Mouse (Mus musculus) erythroblast, adult 5-6 weeks (primary cell): Measurements from ENCODE around the gene Spint2. TPM values are rescaled to one million over a fixed set of nuclear protein-coding genes. Genes with fewer than 3 reads are reported as not detected.
A peak's percentile ranks its signal among the peaks of the same experiment; 100 is the strongest.

Experiments
- ATAC-seq: replicated peaks from 2 replicates; pipeline ENCODE4 v1.8.0; 2016; ENCODE audit warnings: moderate number of reproducible peaks, mild to moderate bottlenecking, moderate TSS enrichment, inconsistent platforms; ENCODE audit not compliant: poor library complexity, low FRiP score, severe bottlenecking
- total RNA-seq, 2 experiments: library from RNA; stranded (forward) in 1 of 2; stranded (reverse) in 1 of 2; fragments of 150-400 nt in 1 of 2; fragments of 200-764, 138-1000 nt in 1 of 2; gene quantifications; 2 replicates each; pipeline versions ENCODE4 v1.2.3 to v1.2.4; 2015 to 2017; ENCODE audit warnings: low replicate concordance in 2 of 2

Spint2 gene
- total RNA-seq (2015; ENCODE audit: low replicate concordance) (15.5 and 18.8 TPM in 2 replicates), total RNA-seq (2017; ENCODE audit: low replicate concordance) (6.8 and 7.6 TPM in 2 replicates)

DNA sequence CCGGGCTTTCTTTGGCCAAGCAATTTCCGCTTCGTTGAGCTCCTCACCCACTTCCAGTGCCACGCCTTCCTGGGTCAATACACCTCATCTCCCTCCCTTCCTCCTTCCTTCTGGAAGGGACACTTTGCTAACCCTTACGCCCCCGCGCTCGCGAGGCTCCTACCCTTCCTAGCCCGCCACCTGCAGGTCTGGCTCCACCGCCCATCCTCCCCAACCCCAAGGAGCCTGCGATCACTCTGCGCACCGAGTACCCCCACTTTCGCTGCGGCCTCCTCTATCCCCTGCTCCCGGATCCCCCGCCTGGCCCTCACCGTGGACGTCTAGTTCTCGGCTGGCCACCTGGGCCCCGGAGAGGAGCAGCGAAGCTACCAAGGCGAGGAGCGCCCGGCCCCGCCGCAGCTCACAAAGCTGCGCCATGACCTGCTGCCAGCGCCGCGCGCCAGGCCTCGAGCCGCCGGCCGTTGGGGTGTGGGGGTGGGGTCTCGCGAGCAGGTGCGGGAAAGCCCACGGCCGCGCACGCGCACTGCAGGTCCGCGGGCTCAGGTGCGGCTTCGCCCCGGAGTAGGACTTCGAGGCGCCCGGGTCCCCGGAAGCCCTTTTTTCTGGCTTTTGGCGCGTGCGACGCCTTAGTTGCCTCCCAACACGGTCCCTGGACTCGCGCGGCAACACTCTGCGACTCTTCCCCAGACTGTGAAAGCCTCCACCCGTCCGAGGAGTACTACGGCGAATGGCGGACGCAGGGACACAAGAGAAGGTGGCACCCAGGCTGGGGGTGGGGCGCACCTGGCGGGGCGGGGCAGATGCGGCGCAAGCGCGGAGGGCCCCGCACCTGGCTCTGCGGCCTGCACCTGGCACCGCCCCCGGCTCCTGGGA lies at the start of gene Spint2:
TSS of gene Spint2 (minus strand) at position 712 of the 873 bp plus-strand sequence.
- ATAC-seq = no peak

DNA sequence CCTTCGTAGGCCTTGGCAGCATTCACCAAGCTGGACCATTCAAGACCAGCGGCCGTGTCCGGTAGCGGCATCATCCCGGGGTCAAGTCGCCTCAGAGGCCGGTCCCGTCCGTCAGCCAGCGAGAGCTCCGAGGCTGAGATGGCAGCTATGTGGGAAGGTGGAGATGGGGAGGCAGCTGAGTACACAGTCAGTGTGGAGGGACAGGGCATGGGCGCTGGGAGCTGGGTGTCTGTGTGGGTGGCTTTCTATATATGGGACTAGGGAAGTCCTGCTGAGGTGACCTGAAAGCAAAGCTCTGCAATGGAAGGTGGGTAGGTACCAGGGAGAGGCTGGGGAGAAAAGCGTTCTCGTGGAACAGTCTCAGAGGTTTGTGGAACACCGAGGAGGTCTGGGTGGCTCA lies 47.3 kb upstream of the Spint2 start:
- ATAC-seq = no peak

DNA sequence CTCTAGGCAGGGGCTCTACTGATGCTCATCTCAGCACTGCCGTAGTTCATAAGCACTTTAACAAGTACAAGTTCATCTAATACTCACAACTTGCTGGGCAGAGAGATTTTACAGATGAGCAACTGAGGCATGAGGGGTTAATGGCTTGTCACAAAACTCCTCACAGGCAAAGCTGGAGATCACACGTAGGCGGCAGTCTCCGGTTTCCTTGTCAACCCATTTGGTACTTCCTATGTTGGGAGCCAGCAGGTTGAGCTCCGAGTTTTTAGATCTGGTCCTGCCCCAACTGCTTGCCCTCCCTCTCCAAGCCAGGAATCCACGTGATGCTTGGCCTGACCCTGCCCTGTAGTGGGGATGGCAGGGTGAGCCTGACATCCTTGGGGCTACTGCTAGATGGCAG lies 45.4 kb upstream of the Spint2 start:
- ATAC-seq = no peak

DNA sequence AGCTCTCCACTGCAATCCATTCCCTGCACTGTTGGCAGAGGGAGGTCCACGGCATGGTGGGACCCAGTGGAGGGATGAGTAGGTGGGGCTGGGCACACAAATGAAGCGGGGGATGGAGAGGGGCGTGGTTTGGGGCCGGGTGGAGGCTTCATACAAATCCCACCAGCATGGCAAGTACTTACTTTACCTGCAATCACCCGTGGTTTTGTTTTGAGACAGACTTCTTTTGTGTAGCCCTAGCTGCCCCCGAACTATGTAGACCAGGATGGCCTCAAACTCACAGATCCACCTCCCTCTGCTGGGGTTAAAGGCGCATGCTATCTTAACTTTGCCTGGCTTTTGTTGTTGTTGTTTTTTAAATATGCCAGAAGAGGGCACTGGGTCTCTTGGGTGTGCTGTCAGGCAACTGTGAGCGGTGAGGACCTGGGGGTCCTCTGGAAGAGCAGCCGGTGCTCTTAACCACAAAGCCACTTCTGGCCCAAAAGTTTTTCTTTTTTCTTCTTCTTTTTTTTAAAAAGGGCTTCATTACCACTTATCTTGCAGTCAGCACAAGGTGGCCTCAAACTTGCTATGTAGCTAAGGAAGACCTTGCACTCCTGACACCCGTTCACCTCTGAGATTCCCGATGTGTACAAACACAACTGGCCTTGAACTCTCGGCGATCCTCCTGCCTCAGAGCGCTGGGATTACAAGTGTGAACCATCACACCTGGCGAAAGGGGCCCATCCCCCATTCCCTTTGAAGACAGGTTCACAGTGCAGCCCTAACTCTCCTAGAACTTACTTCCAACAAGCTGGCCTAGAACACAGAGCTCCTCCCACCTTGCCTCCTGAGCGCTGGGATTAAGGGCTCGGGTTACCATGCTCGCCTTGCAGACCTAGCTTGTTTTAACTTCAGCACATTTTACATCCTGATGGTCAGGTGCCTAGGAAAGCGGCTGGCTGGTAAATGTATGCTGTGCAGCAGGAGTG lies 37.9 kb upstream of the Spint2 start:
- ATAC-seq = no peak

DNA sequence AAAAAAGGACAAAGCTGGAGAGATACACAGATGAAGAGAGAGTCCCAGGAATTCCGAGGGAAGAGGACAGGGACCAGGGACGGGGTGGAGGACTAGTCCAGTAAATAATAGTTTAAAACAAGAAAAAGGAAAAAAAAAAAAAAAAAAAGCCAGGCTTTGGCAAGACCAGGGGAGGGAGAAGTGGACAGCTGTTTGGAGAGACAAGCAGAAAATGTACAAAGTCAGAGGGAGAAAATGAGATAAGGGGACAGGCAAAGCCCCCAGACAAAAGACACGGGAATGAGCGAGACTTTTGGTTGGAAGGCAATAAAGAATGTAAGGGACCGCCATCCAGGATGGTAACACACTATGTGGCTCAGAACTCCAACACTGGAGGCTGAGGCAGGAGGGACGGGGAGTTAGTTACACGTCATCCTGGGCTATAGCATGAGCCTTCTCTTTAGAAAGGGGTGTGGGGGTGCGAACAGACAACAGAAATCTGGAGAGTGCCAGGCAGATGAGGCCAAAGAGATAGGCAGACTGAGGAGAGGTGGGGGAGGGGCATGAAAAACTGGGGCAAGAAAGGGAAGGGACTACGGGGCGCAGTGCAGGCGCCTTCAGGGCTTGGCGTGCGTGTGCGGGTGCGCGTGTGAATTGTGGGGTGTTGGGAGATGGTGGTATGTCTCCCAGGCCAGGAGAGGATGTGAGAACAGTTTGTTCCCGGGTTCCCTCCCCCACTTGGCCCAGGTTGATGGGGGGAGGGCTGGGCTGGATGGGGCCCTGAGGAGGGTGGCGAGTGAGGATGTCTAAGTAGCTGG lies 36.6 kb upstream of the Spint2 start:
- no peak for ATAC-seq

DNA sequence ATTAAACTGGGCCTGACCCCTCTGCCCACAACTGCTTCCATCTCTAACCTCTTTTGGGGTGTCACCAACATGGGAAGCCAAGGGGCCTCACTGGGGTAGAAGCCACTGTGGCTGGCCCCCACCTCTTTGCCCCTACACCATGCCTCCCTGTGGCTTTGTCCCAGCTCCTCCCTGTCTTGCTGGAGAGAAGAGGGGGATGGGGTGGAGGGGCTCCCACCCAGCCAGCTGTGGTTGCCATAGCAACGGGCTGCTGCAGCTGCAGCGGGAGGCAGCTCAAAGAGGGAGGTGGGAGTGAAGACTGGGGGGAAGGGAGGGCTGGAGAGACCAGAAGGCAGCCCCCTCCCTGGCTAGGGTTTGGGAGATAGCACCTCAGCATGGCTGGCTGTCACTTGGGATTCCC lies 35.8 kb upstream of the Spint2 start:
- no peak for ATAC-seq

DNA sequence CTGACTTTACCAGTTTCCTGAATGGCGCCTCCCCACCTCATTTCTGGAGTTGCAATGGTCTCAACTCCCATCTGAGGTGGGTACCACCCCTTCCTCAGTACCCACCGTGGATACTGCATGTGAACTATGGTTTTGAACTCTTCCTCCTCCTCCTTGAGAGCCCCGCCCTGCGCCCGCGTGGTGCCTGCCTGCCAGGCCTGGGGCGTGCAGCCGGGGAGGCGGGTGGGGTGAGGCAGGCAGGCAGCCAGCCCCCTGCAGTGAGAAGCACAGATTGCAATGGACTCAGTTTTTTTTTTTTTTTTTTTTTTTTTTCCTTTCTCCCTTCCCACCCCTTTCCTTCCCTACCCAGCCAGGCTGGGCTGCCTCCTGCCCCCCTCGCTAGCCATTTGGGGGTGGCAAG lies 35.3 kb upstream of the Spint2 start:
- ATAC-seq = no peak

DNA sequence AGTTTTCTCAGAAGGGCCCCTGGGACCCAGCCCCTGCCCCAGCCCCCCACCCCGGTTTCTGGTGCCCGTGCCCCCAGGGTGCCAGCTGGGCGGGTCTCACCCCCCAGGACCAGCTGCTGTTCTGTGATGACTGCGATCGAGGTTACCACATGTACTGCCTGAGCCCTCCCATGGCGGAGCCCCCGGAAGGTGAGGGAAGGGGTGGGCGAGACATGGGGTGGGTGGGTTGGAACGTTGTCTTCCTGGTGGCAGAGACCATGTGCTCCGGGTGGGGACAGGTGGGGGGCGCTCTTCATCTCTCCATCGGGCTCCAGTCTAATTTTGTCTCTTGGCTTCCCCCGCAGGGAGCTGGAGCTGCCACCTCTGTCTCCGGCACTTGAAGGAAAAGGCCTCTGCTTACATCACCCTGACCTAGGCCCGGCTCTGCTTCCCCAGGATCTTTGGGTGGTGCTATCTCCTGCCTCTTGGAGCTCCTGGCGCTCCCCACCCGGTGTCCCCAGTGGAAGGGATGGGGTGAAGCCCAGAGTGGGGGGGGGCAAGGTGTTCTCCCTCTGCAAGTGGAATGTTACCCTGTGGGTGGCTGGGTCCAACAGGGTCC lies 34.5 kb upstream of the Spint2 start:
- ATAC-seq = no peak

DNA sequence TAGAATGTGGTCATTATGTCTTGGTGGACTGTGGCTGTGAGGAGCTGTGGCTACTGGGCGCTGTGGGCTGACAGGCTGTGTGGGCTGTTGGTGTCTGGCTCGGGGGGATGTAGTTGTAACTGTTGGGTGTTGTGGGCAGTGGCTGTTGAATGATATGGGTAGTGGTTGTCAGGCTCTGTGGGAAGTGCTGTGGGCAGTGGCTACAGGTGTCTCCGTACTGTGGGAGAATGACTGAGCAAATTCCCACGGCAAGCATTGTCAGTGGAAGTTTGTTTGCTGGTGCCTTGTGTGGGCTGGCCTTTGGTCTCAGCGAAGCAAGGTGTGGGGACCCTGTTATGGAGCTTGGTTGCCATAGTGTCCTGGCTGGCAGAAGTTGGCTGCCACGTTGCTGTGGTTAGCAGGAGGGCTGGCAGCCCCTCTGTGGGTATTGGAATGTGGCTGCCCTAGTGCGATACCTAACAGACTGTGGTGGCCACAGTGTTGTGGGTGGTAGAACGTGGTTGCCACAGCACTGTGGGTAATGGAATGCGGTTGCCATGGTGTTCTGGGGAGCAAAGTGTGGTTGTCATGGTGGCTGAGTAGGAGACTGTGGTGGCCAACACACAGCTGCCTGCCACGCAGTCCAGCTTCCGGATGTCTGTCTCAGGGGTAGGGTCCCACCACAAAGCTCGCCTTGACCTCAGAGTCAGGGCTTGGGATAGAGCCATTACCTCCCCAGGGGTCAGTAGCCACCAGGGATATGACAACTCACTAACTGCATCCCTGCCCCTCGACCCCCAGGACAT lies 33.3 kb upstream of the Spint2 start:
- ATAC-seq = no peak

DNA sequence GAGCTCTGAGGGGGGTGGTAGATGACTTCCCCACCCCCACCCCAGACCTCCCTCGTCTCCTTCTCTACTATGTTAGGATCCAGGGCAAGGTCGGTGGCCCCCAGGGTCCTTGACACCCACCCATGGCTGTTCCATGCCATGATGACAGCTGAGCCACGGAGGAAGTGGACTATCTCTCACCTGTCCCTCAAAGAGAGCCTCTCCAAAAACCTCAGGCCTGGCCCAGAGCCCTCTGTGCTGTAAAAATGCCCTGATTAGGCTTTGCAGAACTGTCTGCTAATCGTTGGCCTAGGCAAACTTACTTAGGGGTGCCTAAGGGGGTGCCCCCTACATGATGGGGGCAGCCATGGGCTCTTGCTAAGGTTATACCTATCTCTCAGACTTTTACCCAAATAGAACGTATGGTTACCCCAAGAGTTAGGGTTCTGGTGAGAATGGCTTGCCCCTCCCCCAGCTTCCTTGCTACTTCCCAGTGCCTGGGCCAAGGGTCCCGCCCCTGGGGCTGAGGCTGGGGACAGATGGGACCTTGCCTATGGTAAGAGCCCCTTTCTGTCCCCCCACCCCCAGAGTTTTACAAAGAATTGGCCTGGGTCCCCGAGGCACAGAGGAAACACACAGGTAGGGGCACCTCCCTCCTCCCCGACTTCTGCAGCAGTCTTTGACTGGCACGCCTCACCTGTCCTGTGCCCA lies 32.0 kb upstream of the Spint2 start:
- no peak for ATAC-seq

DNA sequence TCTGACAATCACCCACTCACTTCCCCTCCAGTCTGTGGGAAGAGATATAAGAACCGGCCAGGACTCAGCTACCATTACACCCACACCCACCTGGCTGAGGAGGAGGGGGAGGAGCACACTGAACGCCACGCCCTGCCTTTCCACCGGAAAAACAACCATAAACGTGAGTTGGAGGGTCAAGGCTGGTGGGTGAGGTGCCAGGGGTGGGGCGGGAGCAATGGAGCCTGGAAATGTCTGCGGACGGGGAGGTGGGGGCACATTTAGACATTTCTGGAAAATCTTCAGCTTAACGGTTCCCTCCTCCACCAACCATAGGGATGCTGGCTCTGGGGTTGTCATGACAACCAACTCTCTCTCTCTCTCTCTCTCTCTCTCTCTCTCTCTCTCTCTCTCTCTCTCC lies 31.3 kb upstream of the Spint2 start:
- no peak for ATAC-seq

DNA sequence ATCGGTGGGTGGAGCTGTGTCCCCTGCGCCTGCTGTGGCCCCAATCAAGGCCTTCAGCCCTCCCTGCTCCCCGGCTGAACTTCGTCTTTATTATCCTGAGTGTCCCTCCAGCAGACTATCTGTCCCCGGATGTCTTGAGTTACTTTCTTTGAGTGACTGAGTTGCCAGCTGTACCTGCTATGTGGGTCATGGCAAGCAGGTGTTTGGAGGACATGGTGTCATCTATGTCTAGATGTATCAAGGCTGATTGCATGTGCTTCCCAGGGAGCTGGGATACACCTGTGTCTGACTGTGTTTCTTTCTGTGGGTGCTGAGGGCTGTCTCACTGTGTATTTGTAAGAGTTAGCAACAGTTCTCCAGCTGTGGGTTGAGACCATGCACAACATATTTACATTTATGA lies 28.0 kb upstream of the Spint2 start:
- no peak for ATAC-seq

DNA sequence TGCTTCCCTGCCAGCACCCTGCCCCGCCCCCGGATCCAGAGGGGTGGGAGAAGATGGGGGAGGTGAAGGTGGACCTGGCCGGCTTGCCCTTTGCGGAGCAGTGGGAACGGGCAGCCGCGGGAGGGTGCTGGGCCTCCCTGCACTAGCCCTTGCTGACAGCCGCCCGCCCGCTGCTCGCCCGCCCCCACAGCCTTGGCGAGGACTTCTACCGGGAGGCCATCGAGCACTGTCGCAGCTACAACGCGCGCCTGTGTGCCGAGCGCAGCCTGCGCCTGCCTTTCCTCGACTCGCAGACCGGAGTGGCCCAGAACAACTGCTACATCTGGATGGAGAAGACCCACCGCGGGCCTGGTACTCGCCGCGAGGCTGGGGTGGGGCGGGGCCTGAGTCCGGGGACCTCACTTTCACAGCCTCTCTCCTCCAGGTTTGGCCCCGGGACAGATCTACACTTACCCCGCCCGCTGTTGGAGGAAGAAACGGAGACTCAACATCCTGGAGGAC lies 27.6 kb upstream of the Spint2 start:
- no peak for ATAC-seq

DNA sequence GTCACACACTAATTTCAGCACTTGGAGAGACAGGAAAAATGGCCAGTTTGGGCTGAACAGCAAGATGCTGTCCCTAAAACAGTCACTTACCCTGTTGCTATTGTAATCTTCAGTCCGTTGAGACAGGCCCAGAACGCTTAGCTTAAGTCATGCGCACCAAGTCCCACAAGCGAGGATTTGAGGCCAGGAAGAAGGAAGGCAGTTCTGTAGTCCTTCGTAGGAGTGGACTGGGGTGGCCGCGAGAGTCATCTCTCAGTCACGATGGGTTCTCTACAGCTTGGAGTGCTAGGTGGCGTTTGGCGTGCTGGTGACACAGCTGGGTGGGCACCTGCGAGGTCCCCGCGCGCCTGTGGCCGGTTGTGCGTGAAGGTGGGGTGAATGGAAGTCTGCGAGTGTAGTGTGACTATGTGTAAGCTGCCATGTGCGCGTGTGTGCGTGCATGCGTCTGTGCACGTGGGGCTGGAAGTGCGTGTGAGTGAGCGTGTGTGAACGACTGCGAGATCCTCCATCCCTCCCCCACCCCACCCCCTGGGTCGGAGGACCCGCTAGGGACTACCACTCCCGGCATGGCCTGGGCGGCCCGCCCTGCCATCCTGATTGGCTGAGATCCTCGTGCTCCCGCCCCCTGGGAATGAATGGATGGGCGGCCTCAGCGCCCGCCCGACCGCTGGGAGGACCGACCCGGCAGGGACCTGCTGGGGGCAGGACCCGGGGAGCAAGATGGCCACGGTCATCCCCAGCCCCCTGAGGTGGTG lies 25.8 kb upstream of the Spint2 start:
- peak; percentile 46; the same call in 1 of the 2 replicates for ATAC-seq

DNA sequence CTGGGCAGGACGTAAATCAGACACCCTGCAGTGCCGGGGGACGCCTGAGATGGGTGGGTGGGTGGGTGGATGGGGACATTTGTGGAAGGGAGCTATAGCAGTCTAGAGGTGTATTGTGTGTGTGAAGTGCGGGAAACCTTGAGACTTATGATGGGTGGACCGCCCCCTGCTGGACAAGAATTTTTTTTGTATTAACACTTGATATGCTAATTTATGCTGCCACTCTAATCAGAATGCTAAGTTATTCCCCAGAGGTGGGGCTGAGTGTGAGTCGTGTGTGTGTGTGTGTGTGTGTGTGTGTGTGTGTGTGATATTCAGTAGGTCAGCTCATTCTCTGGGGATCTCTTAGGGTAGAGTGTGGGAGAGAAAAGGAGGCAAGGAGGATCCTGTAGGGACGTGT lies 24.9 kb upstream of the Spint2 start:
- ATAC-seq = no peak

DNA sequence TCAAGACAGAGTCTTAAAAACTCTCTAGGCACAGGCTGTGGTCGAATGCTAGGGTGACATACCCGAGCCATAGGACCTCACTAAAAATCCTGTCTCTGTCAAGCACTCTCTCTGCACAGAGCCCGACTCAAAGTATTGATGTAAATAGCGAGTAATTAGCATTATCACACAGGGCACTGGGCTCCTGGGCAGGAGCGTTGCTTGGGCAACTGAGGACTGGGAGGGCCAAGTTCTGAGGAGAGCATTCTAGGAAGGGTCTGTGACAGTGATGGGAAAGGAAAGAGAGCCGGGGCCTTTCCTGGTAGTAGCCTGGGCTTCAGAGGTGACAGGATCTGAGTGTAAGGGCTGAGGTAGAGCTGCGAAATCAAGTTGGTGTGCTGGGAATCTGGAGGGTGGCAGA lies 24.4 kb upstream of the Spint2 start:
- ATAC-seq = no peak

DNA sequence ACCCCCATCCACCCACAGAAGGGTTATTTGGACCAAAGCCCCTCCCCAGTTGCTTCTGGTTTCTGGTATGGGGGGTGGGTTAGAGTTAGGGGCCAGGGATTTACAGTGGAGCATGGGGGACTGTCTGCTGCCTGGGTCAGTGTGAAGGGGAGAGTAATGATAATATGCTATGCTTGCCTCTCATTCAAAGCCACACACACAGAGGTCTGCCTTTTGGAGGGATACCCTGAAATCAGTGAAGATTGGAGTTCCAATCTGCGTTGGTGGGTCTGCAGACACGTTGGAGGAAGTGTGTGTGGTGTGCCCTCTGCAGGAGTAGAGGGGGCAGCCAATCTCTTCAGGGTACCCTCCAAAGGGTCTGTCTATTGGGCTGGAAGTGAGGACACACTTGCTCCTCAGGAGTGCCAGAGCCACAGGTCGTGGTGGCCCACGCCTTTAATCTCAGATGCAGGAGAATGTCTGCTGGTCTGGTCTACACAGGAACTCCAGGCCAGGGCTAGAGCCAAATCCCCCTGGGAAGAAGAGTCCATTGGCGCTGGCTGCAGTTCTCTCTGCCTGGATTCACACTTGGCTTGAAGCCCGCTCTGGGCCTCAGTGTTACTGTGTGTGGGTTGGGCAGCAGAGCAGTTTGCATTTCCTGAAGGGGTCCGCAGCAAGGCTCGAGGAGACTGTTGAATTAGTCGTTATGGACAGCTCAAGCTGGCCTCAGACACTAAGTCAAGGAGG lies 23.7 kb upstream of the Spint2 start:
- ATAC-seq = no peak
